Mouse (Mus musculus) embryo, embryonic 9.5 days (tissue): ENCODE results near the gene Fcgrt.

Experiments
- DNase-seq: peaks from one replicate; pipeline ENCODE4 v3.0.0-alpha.2; 2017; ENCODE audit errors: extremely low spot score

Fcgrt gene

GRCm38 (mm10) chr7:45056329-45056971 is 47.2 kb downstream of the Fcgrt start:
- no peak for DNase-seq

GRCm38 (mm10) chr7:45053931-45054510 is 49.6 kb downstream of the Fcgrt start:
- peak; percentile 97 for DNase-seq

- DNase-seq, result peak; percentile 90
Measured at GRCm38 (mm10) chr7:45053117-45053930, 50.3 kb downstream of the Fcgrt start.

- DNase-seq, result no peak
Measured at GRCm38 (mm10) chr7:45052862-45053116, 50.9 kb downstream of the Fcgrt start, which contains the start of gene Prr12. Gene Prr12 (minus strand): TSS chr7:45052881.

- DNase-seq, result no peak
Measured at GRCm38 (mm10) chr7:45052181-45052861, 51.3 kb downstream of the Fcgrt start.

- DNase-seq, result peak; percentile 29
Measured at GRCm38 (mm10) chr7:45051601-45051974, 52.1 kb downstream of the Fcgrt start.

- peak; percentile 88 for DNase-seq
Measured at GRCm38 (mm10) chr7:45050945-45051600, 52.6 kb downstream of the Fcgrt start.

GRCm38 (mm10) chr7:45048923-45049657 is 54.6 kb downstream of the Fcgrt start:
- no peak for DNase-seq

GRCm38 (mm10) chr7:45048001-45048890 is 55.4 kb downstream of the Fcgrt start:
- DNase-seq, result no peak

GRCm38 (mm10) chr7:45047491-45047890 is 56.2 kb downstream of the Fcgrt start:
- DNase-seq, result no peak

- no peak for DNase-seq
Measured at GRCm38 (mm10) chr7:45046853-45047350, 56.7 kb downstream of the Fcgrt start.

GRCm38 (mm10) chr7:45045741-45046140 is 57.9 kb downstream of the Fcgrt start:
- no peak for DNase-seq

- no peak for DNase-seq
Measured at GRCm38 (mm10) chr7:45043307-45043706, 60.3 kb downstream of the Fcgrt start.
